In the genomic region with DNA sequence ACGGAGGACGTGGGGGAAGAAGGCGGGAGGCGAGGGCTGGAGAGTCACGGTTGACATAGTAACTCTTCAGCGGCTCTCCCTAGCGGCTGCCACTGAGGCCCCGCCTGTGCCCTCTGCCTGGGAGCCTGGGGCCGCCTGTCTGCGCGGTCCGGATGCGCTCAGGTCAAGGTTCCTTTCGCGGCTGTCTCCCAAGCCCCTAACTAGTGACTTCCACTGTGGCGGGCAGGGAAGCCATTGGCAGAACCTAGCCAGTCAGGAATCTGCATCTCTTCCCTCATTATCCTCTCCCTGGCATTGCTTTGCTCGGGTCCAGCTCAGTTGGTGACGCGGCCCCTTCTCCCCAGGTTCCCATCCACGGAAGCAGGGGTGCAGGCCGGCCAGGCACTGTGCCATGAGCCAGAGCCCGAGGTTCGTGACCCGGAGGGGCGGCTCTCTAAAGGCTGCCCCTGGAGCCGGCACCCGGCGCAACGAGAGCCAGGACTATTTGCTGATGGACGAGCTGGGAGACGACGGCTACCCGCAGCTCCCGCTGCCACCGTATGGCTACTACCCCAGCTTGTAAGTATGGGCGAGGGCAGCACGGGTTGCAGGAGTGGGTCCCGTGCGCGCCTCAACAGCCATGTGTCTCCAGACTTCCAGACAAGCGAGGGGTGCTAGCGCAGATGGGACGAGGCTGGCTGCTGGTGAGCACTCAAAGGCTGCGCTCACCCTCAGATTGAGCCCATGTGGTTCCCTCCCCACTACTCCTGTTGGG, we compare ENCODE assay signal across 8 mouse cellular contexts. TPM values are rescaled to one million over a fixed set of nuclear protein-coding genes. Genes with fewer than 3 reads are reported as not detected.
DNase-seq lines count a peak whose midpoint lies in the region; ATAC-seq and TF ChIP-seq lines count a peak whose summit lies in the region.

Gene Trpc6, plus strand, starts transcription at position 102 of the 754 bp plus-strand sequence.

- H3K27ac ChIP-seq in embryonic facial prominence, embryonic 14.5 days (replicated peaks; ENCODE audit: low read depth, low read length): no peak within 1 kb of the TSS
- H3K27ac ChIP-seq in hindbrain, embryonic 10.5 days: peak within 1 kb of the TSS; percentile 59
- no peak within 1 kb of the TSS for H3K27ac ChIP-seq in lung, embryonic 14.5 days (ENCODE audit: low read depth)

- WGBS in embryonic facial prominence, embryonic 14.5 days: 1% methylated on average over 30 of the region's 44 CpGs
- under 1% methylated on average over 44 of the region's 44 CpGs for WGBS in hindbrain, embryonic 10.5 days
- under 1% methylated on average over 44 of the region's 44 CpGs for WGBS in lung, embryonic 14.5 days

- H3K9me3 ChIP-seq in embryonic facial prominence, embryonic 14.5 days (ENCODE audit: control insufficient read depth, low read length): no peaks in the 10 kb centered on the region
- H3K9me3 ChIP-seq in hindbrain, embryonic 10.5 days: no peaks in the 10 kb centered on the region
- no peaks in the 10 kb centered on the region for H3K9me3 ChIP-seq in lung, embryonic 14.5 days (ENCODE audit: low read depth, low read length)

- H3K27me3 ChIP-seq in embryonic facial prominence, embryonic 14.5 days (replicated peaks; ENCODE audit: control insufficient read depth, insufficient read depth, low read length): peaks cover 25% of the 10 kb centered on the region
- peaks cover 27% of the 10 kb centered on the region for H3K27me3 ChIP-seq in hindbrain, embryonic 10.5 days (ENCODE audit: insufficient read depth, poor library complexity, severe bottlenecking)
- H3K27me3 ChIP-seq in lung, embryonic 14.5 days (ENCODE audit: insufficient read depth, low read length): no peaks in the 10 kb centered on the region

- peak within 1 kb of the TSS; percentile 92 for H3K4me2 ChIP-seq in embryonic facial prominence, embryonic 14.5 days (ENCODE audit: low read depth, low read length)
- peak within 1 kb of the TSS; percentile 96 for H3K4me2 ChIP-seq in lung, embryonic 14.5 days

- H3K4me1 ChIP-seq in embryonic facial prominence, embryonic 14.5 days (ENCODE audit: control insufficient read depth, insufficient read depth, low read length): no peaks in the 10 kb centered on the region
- H3K4me1 ChIP-seq in hindbrain, embryonic 10.5 days (replicated peaks): peaks cover 7% of the 10 kb centered on the region; the same call in 1 of the 2 replicates
- H3K4me1 ChIP-seq in lung, embryonic 14.5 days (ENCODE audit: insufficient read depth): no peaks in the 10 kb centered on the region

- 0 out of 2 replicates have a peak, but pooled peaks have one; percentile 3 for TF ChIP-seq CTCF in lung, embryonic 14.5 days (IDR thresholded peaks at IDR 0.05; ENCODE audit: low read depth)

- peak within 1 kb of the TSS; percentile 62 for H3K9ac ChIP-seq in embryonic facial prominence, embryonic 14.5 days (ENCODE audit: low read depth, low read length)
- peak within 1 kb of the TSS; percentile 38 for H3K9ac ChIP-seq in lung, embryonic 14.5 days

- peak; percentile 32 for DNase-seq in layer of hippocampus, adult 11-12 months (ENCODE audit: low spot score)
- DNase-seq in layer of hippocampus, adult 9-10 months (ENCODE audit: low spot score): no peak
- DNase-seq in embryonic facial prominence, embryonic 14.5 days (ENCODE audit: low spot score): peak; percentile 27
- peak; percentile 69 for DNase-seq in hindbrain, embryonic 10.5 days (ENCODE audit: low spot score)
- DNase-seq in layer of hippocampus, adult 9-11 months: peak; percentile 22
- DNase-seq in lung, embryonic 14.5 days: peak; percentile 71
- peak; percentile 8 for DNase-seq in ovary, postnatal 10 days (ENCODE audit: low spot score)
- DNase-seq in spleen, postnatal 10 days (ENCODE audit: low spot score in 2 of 2): no peak

- peak within 1 kb of the TSS; percentile 48 for H3K4me3 ChIP-seq in embryonic facial prominence, embryonic 14.5 days (ENCODE audit: low read depth, low read length)
- H3K4me3 ChIP-seq in hindbrain, embryonic 10.5 days: peak within 1 kb of the TSS; percentile 66
- H3K4me3 ChIP-seq in lung, embryonic 14.5 days (ENCODE audit: low read depth, low read length): peak within 1 kb of the TSS; percentile 46

- ATAC-seq in embryonic facial prominence, embryonic 14.5 days (ENCODE audit: low read depth): peak; percentile 87
- ATAC-seq in lung, embryonic 14.5 days (ENCODE audit: insufficient read depth): peak; percentile 97

- H3K36me3 ChIP-seq in embryonic facial prominence, embryonic 14.5 days (ENCODE audit: control insufficient read depth, insufficient read depth, low read length): no peaks in the 10 kb centered on the region
- no peaks in the 10 kb centered on the region for H3K36me3 ChIP-seq in hindbrain, embryonic 10.5 days
- no peaks in the 10 kb centered on the region for H3K36me3 ChIP-seq in lung, embryonic 14.5 days (ENCODE audit: insufficient read depth)

RNA-seq across cellular contexts. Expression of gene Trpc6, which starts in this region (rescaled TPM):
- 0.88 and 0.89 TPM in 2 replicates for polyA plus RNA-seq in embryonic facial prominence, embryonic 14.5 days (2014; fragmentation: Nextera tagmentation; extraction: Ambion mirVana)
- polyA plus RNA-seq in hindbrain, embryonic 10.5 days (2016; fragmentation: Nextera tagmentation; extraction: Ambion mirVana): 1.1 and 1.5 TPM in 2 replicates
- 4.6 and 4.9 TPM in 2 replicates for polyA plus RNA-seq in lung, embryonic 14.5 days (2014; fragmentation: Nextera tagmentation; extraction: Ambion mirVana)

Comparison
In these comparisons a context has a peak if more than half of its experiments do, and no peak if none do; other contexts are left out.
1. DNase-seq: peak in layer of hippocampus, adult 11-12 months (single experiment), hindbrain, embryonic 10.5 days (single experiment), layer of hippocampus, adult 9-11 months (single experiment), lung, embryonic 14.5 days (single experiment) and ovary, postnatal 10 days (single experiment); none in layer of hippocampus, adult 9-10 months (single experiment) and spleen, postnatal 10 days (0 of 2).
2. Peak in DNase-seq, ATAC-seq, H3K4me3 ChIP-seq, H3K9ac ChIP-seq and H3K4me2 ChIP-seq in embryonic facial prominence, embryonic 14.5 days; RNA of the gene not detected or under 1 TPM.
3. Peak in every context shown above with its lines, with median percentiles within 50 percentile points of each other: H3K4me3 ChIP-seq.